Mouse (Mus musculus) T-cell, adult 2 months (primary cell): ENCODE measurements around the gene Atp6v1b1.
A peak's percentile ranks its signal among the peaks of the same experiment; 100 is the strongest.

ENCODE experiments used
- DNase-seq: peaks from one replicate; pipeline ENCODE4 v3.0.0; 2022; ENCODE audit warnings: low spot score

Gene Atp6v1b1

GRCm38 (mm10) chr6:83742761-83743160, at the start of gene Atp6v1b1:
TSS of gene Atp6v1b1 (plus strand) at chr6:83742990.
- no peak for DNase-seq

GRCm38 (mm10) chr6:83693835-83694234, 49.0 kb upstream of the Atp6v1b1 start:
- DNase-seq = peak; percentile 48

GRCm38 (mm10) chr6:83695731-83696130, 47.1 kb upstream of the Atp6v1b1 start:
- DNase-seq = no peak

GRCm38 (mm10) chr6:83696684-83697083, 46.1 kb upstream of the Atp6v1b1 start:
- DNase-seq = no peak

- DNase-seq = no peak
Measured at GRCm38 (mm10) chr6:83697932-83698331, 44.9 kb upstream of the Atp6v1b1 start.

- DNase-seq = no peak
Measured at GRCm38 (mm10) chr6:83699971-83700370, 42.8 kb upstream of the Atp6v1b1 start.

GRCm38 (mm10) chr6:83701001-83701400, 41.8 kb upstream of the Atp6v1b1 start:
- DNase-seq = no peak

- DNase-seq = no peak
Measured at GRCm38 (mm10) chr6:83702146-83702999, 40.4 kb upstream of the Atp6v1b1 start.

- DNase-seq = no peak
Measured at GRCm38 (mm10) chr6:83703000-83703721, 39.6 kb upstream of the Atp6v1b1 start.

GRCm38 (mm10) chr6:83703722-83704078, 39.1 kb upstream of the Atp6v1b1 start:
- no peak for DNase-seq

GRCm38 (mm10) chr6:83704294-83704693, 38.5 kb upstream of the Atp6v1b1 start:
- no peak for DNase-seq

GRCm38 (mm10) chr6:83704701-83705100, 38.1 kb upstream of the Atp6v1b1 start:
- no peak for DNase-seq

- no peak for DNase-seq
Measured at GRCm38 (mm10) chr6:83707738-83708510, 34.9 kb upstream of the Atp6v1b1 start.

GRCm38 (mm10) chr6:83710361-83711066, 32.3 kb upstream of the Atp6v1b1 start:
- no peak for DNase-seq

- no peak for DNase-seq
Measured at GRCm38 (mm10) chr6:83711067-83711675, 31.6 kb upstream of the Atp6v1b1 start, which contains the start of gene Vax2. TSS of gene Vax2 (plus strand) at chr6:83711264.

GRCm38 (mm10) chr6:83711725-83712475, 30.9 kb upstream of the Atp6v1b1 start:
- DNase-seq = no peak

GRCm38 (mm10) chr6:83713271-83714136, 29.3 kb upstream of the Atp6v1b1 start:
- no peak for DNase-seq

GRCm38 (mm10) chr6:83714221-83715123, 28.3 kb upstream of the Atp6v1b1 start:
- no peak for DNase-seq
